Mouse (Mus musculus): Measurements from ENCODE around the gene Zbtb24. TPM values are rescaled to one million over a fixed set of nuclear protein-coding genes. Genes with fewer than 3 reads are reported as not detected.
"Not testable (repeated sequence)": the region's sequence is repeated elsewhere in the genome, so short reads cannot be mapped to it uniquely, and the experiment has no call there.

Zbtb24 gene
- total and polyA plus RNA-seq, 2 experiments from 2014 or later: 15.5 to 29.9 TPM

DNA sequence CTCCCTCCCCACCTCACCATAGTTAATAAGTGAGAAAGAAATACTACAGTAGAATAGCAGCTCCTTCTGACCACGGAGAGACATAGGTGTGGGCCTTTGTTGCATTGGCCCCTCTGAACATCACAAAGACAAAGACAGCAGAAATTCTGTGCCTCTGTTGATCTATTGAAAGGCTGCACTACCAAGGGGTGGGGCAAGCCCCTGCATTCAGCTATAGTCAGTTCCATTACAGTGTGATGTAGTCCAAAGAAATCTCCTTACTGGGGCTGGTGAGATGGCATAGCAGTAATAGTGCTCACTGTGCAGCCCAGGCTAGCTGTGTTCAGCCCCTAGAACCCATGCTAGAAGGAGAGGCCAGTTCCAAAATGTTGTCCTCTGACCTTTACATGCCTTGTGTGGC lies 54.8 kb downstream of the Zbtb24 start:
- Histone ChIP-seq H3K4me3 (ENCODE audit: low read depth, low read length) (no peak overlapping the region), H3K9me3 (ENCODE audit: low read length) (no peaks in the 10 kb centered on the region), H3K4me2 (ENCODE audit: low read depth) (no peak overlapping the region), H3K4me1 (ENCODE audit: insufficient read depth) (no peaks in the 10 kb centered on the region), H3K27ac (ENCODE audit: low read depth, low read length) (no peak overlapping the region), H3K36me3 (ENCODE audit: insufficient read depth) (no peaks in the 10 kb centered on the region), H3K27me3 (ENCODE audit: insufficient read depth, low read length) (no peaks in the 10 kb centered on the region), H3K9ac (no peak overlapping the region)
- WGBS: 77% methylated on average over 1 of the region's 1 CpGs
- ATAC-seq: 0 out of 2 replicates have a peak, but pooled peaks have one; percentile 18
- no peak for DNase-seq
- no peak for TF ChIP-seq CTCF (IDR thresholded peaks at IDR 0.05; ENCODE audit: low read depth)

- not testable (repeated sequence) for H3K4me2 ChIP-seq (ENCODE audit: low read depth); H3K9me3 ChIP-seq (ENCODE audit: low read length); H3K27ac ChIP-seq (ENCODE audit: low read depth, low read length); H3K9ac ChIP-seq; H3K36me3 ChIP-seq (ENCODE audit: insufficient read depth); H3K27me3 ChIP-seq (ENCODE audit: insufficient read depth, low read length); H3K4me1 ChIP-seq (ENCODE audit: insufficient read depth); H3K4me3 ChIP-seq (ENCODE audit: low read depth, low read length)
- peak; percentile 90 for ATAC-seq
- DNase-seq: peak; percentile 88
- 2% methylated on average over 3 of the region's 3 CpGs for WGBS
- TF ChIP-seq CTCF (IDR thresholded peaks at IDR 0.05; ENCODE audit: low read depth): peak; percentile 83
These were observed 55.3 kb downstream of the Zbtb24 start for GRCm38 (mm10) chr10:41505446-41505845.

DNA sequence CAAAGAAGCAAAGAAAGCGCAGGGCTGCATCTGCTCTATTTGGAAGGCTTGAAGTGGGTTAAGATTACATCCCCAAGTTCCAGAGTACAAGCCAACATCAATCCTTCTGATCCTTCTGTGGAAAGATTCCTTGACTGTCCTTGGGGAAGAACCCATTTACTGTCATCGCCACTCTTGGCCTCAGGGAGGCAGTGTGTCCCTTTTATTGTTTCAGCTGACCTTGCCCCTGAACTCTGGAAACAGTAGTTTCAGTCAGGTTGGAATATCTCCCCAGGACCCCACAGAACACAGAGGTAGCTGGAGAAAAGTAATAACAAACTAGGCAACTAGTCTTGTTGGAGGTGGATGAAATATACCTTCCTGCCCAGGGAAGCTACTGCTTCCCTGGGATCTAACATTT lies 59.0 kb downstream of the Zbtb24 start:
- Histone ChIP-seq H3K27ac (ENCODE audit: low read depth, low read length) (no peak overlapping the region), H3K4me1 (ENCODE audit: insufficient read depth) (no peaks in the 10 kb centered on the region), H3K4me2 (ENCODE audit: low read depth) (no peak overlapping the region), H3K9ac (no peak overlapping the region), H3K4me3 (ENCODE audit: low read depth, low read length) (no peak overlapping the region), H3K9me3 (ENCODE audit: low read length) (no peaks in the 10 kb centered on the region), H3K27me3 (ENCODE audit: insufficient read depth, low read length) (no peaks in the 10 kb centered on the region), H3K36me3 (ENCODE audit: insufficient read depth) (no peaks in the 10 kb centered on the region)
- TF ChIP-seq CTCF (IDR thresholded peaks at IDR 0.05; ENCODE audit: low read depth): peak; percentile 36
- ATAC-seq (no peak), DNase-seq (no peak)
- 45% methylated on average over 2 of the region's 2 CpGs for WGBS

GRCm38 (mm10) chr10:41514301-41514700 lies 64.1 kb downstream of the Zbtb24 start:
- Histone ChIP-seq H3K4me3 (ENCODE audit: low read depth, low read length) (no peak overlapping the region), H3K27ac (ENCODE audit: low read depth, low read length) (no peak overlapping the region), H3K27me3 (ENCODE audit: insufficient read depth, low read length) (no peaks in the 10 kb centered on the region), H3K9ac (no peak overlapping the region), H3K4me2 (ENCODE audit: low read depth) (no peak overlapping the region), H3K9me3 (ENCODE audit: low read length) (no peaks in the 10 kb centered on the region), H3K4me1 (ENCODE audit: insufficient read depth) (no peaks in the 10 kb centered on the region), H3K36me3 (ENCODE audit: insufficient read depth) (no peaks in the 10 kb centered on the region)
- no peak for TF ChIP-seq CTCF (IDR thresholded peaks at IDR 0.05; ENCODE audit: low read depth)
- DNase-seq (no peak), ATAC-seq (no peak)
- 82% methylated on average over 4 of the region's 4 CpGs for WGBS

DNA sequence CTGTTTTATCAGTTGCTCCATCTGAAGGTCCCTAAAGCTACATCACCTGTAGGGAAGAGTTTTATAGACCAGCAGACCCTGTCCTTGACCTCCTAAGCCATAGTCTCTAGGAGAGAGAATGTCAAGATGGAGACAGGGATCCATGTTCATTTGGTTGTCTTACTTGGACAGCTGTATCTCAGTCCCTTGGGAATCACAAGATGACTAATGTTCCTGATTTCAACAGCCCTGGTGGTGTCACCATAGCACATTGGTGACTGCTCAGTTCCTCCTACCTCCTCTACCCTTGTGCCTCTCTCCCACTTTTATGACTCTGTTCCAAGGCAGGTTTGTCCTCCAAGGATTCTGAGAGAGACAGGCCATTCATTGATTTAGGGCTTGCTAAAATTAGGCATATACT lies 64.7 kb downstream of the Zbtb24 start:
- no peak for TF ChIP-seq CTCF (IDR thresholded peaks at IDR 0.05; ENCODE audit: low read depth)
- Histone ChIP-seq H3K4me3 (ENCODE audit: low read depth, low read length) (no peak overlapping the region), H3K9ac (no peak overlapping the region), H3K36me3 (ENCODE audit: insufficient read depth) (no peaks in the 10 kb centered on the region), H3K9me3 (ENCODE audit: low read length) (no peaks in the 10 kb centered on the region), H3K27ac (ENCODE audit: low read depth, low read length) (no peak overlapping the region), H3K4me2 (ENCODE audit: low read depth) (no peak overlapping the region), H3K27me3 (ENCODE audit: insufficient read depth, low read length) (no peaks in the 10 kb centered on the region), H3K4me1 (ENCODE audit: insufficient read depth) (no peaks in the 10 kb centered on the region)
- DNase-seq: no peak
- no peak for ATAC-seq

Other genes starting within 250 kb of the Zbtb24 start
- 40.4 and 40.5 TPM in 2 replicates for gene Fig4, start 147.1 kb upstream of the Zbtb24 start, total RNA-seq (2014; rRNA removed)
- gene Fig4, start 147.1 kb upstream of the Zbtb24 start, polyA plus RNA-seq (2015; fragmentation: Nextera tagmentation; extraction: Ambion mirVana): 36.4 and 36.6 TPM in 2 replicates
- 0.31 and 0.48 TPM in 2 replicates for gene Ak9, start 146.4 kb upstream of the Zbtb24 start, total RNA-seq (2014; rRNA removed)
- 0.21 and 0.34 TPM in 2 replicates for gene Ak9, start 146.4 kb upstream of the Zbtb24 start, polyA plus RNA-seq (2015; fragmentation: Nextera tagmentation; extraction: Ambion mirVana)
- 37.2 and 40.0 TPM in 2 replicates for gene Mical1, start 25.9 kb downstream of the Zbtb24 start, total RNA-seq (2014; rRNA removed)
- 29.8 and 32.1 TPM in 2 replicates for gene Mical1, start 25.9 kb downstream of the Zbtb24 start, polyA plus RNA-seq (2015; fragmentation: Nextera tagmentation; extraction: Ambion mirVana)
- 27.7 and 42.9 TPM in 2 replicates for gene Smpd2, start 40.0 kb downstream of the Zbtb24 start, total RNA-seq (2014; rRNA removed)
- gene Smpd2, start 40.0 kb downstream of the Zbtb24 start, polyA plus RNA-seq (2015; fragmentation: Nextera tagmentation; extraction: Ambion mirVana): 37.1 and 43.9 TPM in 2 replicates
- 0.81 and 1.9 TPM in 2 replicates for gene Ppil6, start 40.1 kb downstream of the Zbtb24 start, total RNA-seq (2014; rRNA removed)
- 4.7 and 8.7 TPM in 2 replicates for gene Ppil6, start 40.1 kb downstream of the Zbtb24 start, polyA plus RNA-seq (2015; fragmentation: Nextera tagmentation; extraction: Ambion mirVana)
- gene Cd164, start 69.0 kb downstream of the Zbtb24 start, total RNA-seq (2014; rRNA removed): 23.1 and 32.3 TPM in 2 replicates
- gene Cd164, start 69.0 kb downstream of the Zbtb24 start, polyA plus RNA-seq (2015; fragmentation: Nextera tagmentation; extraction: Ambion mirVana): 40.5 and 48.8 TPM in 2 replicates